Mouse (Mus musculus) lung, postnatal 0 days (tissue): ENCODE results near the gene Atp2b2.

Experiments used
- CTCF ChIP-seq: IDR thresholded peaks from 2 replicates; pipeline ENCODE4 v1.5.1; 2016; ENCODE audit warnings: antibody characterized with exemption, mild to moderate bottlenecking
- EP300 ChIP-seq: IDR thresholded peaks from 2 replicates; pipeline ENCODE4 v1.6.1; 2016; ENCODE audit warnings: antibody characterized with exemption, mild to moderate bottlenecking, control low read depth

DNA sequence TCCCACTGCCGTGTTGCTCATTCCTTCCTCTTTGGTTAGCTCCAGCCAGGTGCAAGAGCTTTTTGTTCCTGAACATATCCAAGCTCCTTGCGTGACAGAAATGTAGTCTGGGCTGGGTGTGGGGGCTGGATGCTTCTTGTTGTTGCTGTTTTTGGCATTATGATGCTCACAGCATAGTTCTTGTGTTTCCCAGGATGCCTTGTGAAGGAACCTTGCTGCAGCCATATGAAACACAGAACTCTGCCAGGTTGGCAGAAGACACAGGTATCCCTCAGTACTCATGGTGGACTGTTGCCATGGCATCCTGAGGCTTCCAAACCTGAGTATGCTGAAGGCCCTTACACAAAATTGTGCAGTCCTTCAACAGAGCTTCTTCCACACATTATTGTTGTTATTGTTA is 44.0 kb downstream of the Atp2b2 start:
- no peak for TF ChIP-seq CTCF
- no peak for TF ChIP-seq EP300
